Mouse (Mus musculus): ENCODE results near the gene Gstm4. TPM values are rescaled to one million over a fixed set of nuclear protein-coding genes. Genes with fewer than 3 reads are reported as not detected.
"Not testable (repeated sequence)": the region's sequence is repeated elsewhere in the genome, so short reads cannot be mapped to it uniquely, and the experiment has no call there.

The Gstm4 gene
- total RNA-seq, 2 experiments from 2014 or later: 10.9 to 12.1 TPM

DNA sequence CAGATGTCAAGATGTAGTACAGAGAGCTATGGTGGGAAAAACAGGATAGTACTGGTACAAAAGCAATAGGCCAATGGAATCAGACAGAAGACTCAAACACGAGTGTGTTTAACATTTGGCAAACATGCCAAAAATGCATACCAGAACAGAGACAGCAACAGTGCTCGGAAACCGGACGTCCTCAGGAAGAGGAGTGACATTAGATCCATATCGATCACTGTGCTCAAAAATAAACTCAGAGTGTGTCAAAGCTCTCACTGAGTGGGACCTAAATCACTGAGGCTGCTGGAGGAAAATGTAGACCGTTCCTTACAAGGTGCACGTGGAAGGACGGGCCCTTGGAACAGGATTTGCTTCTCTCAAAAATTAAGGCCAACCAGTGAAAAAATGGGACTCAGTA is 42.7 kb downstream of the Gstm4 start:
- Histone ChIP-seq H3K4me3 (no peak overlapping the region), H3K27ac (peak overlapping the region; percentile 61)
- no peak for DNase-seq
- intact Hi-C loops (cut with DNase I): no loop called here
- TF ChIP-seq CTCF (IDR thresholded peaks at IDR 0.05): no peak

DNA sequence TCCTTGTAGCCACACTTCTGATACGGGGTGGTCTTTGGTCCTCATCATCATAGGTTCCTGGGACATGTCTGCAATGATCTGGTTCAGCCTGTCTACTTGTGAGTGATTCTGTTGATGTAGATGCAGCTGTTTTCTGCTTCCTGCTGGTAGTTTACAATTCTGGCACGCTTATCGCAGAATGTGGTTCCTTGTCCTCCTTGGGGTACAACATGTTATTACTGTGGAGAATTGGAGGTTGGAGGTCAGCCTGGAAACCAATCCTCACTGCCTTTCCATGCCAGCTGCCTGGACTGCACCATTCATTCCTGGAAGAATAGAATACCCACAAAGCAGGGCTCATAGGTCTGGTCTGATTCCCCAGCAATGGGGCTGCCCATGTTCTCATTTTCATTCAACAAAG is 45.2 kb downstream of the Gstm4 start:
- no peak overlapping the region for H3K4me3 ChIP-seq
- intact Hi-C loops (cut with DNase I): no loop called here
- TF ChIP-seq CTCF (IDR thresholded peaks at IDR 0.05): no peak
- no peak overlapping the region for H3K27ac ChIP-seq
- DNase-seq: no peak

DNA sequence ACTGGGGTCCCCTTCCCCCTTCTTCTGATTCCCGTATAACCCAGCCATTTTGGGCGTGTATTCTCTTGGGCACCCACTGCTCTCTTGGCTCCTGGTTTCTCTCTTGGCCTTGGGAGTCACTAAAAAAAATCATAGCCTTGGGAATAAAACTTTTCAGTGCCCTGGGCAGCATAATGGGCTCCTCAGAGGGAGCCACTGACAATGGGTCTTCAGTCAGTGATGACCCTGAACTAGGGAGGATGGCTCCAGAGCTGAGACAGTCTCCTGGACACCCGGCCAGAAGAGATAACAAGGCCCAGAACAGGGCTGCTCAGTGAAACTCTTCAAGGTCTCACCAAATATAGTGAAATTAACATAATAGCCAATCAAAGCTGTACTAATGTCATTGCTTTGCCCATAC is 46.1 kb downstream of the Gstm4 start:
- intact Hi-C loops (cut with DNase I): no loop called here
- no peak for TF ChIP-seq CTCF (IDR thresholded peaks at IDR 0.05)
- Histone ChIP-seq H3K4me3 (no peak overlapping the region), H3K27ac (no peak overlapping the region)
- no peak for DNase-seq

DNA sequence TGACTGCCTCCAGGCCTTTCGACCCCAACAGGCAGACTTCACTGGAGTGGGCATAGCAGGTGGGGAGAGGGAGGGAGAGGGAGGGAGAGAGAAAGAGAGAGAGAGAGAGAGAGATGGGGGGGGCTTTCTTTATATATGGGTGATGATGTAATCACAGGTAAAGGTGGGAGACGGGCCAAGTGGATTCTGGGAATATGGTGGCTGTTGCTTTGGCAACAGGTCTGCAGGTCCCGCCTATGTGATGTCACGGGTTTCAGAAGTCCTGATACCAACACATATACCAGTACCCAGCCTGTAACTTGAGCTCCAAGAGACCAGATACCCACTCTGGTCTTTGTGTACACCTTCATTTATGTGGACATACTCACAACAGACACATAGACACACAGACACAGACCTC is 48.1 kb downstream of the Gstm4 start:
- no peak overlapping the region for H3K27ac ChIP-seq
- no peak for TF ChIP-seq CTCF (IDR thresholded peaks at IDR 0.05)
- DNase-seq: no peak
- intact Hi-C loops (cut with DNase I): no loop called here
- H3K4me3 ChIP-seq: no peak overlapping the region

DNA sequence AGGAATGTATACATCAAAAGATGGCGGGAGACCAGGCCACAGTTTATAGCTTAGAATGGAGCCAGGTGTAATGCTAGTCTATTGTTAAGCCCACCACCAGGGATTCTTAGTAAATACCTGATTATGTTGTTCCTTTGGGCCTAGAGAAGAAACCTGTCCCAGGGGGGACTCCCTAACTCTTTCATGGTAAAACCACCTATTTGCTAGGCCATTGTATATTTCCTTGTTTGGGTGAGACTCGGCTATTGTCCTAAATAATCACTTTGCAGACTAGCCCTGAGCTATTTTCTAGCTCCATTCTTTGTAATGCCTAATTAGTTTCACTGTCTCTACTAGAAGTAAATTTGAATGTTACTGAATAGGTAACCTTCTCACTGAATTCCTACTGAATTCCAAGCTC is 48.7 kb downstream of the Gstm4 start:
- H3K27ac ChIP-seq; intact Hi-C loops (cut with DNase I); H3K4me3 ChIP-seq; DNase-seq: not testable (repeated sequence)

Other genes with a start within 250 kb of the Gstm4 start
- gene Eps8l3, start 167.7 kb downstream of the Gstm4 start, total RNA-seq (2021): not detected
- 10 to 100 TPM; 74.7 to 87.2 TPM for gene Gstm5, start 149.1 kb downstream of the Gstm4 start, total RNA-seq (2021)
- gene Gstm7, start 113.1 kb downstream of the Gstm4 start, total RNA-seq (2021): 10 to 100 TPM in 1 of 2 experiments, 1 to 10 TPM in 1; 9.5 to 25.7 TPM
- gene Gstm6, start 101.1 kb downstream of the Gstm4 start, total RNA-seq (2021): under 1 TPM in 1 of 2 experiments, not detected in 1; 0.36 TPM
- not detected for gene Gstm3, start 75.6 kb downstream of the Gstm4 start, total RNA-seq (2021)
- 100 to 1,000 TPM in 1 of 2 experiments, 10 to 100 TPM in 1; 63.0 to 111 TPM for gene Gstm2, start 58.4 kb downstream of the Gstm4 start, total RNA-seq (2021)
- 100 to 1,000 TPM; 208 to 217 TPM for gene Gstm1, start 26.9 kb downstream of the Gstm4 start, total RNA-seq (2021)
- gene Ampd2, start 41.8 kb upstream of the Gstm4 start, total RNA-seq (2021): 1 to 10 TPM; 3.8 to 5.6 TPM
- under 1 TPM; 0.26 to 0.36 TPM for gene Gnat2, start 47.9 kb upstream of the Gstm4 start, total RNA-seq (2021)
- 10 to 100 TPM; 12.0 to 13.8 TPM for gene Gnai3, start 101.3 kb upstream of the Gstm4 start, total RNA-seq (2021)
- not detected for gene Gpr61, start 110.0 kb upstream of the Gstm4 start, total RNA-seq (2021)
- 10 to 100 TPM; 21.6 to 28.3 TPM for gene Amigo1, start 141.4 kb upstream of the Gstm4 start, total RNA-seq (2021)
- gene Cyb561d1, start 156.3 kb upstream of the Gstm4 start, total RNA-seq (2021): 1 to 10 TPM; 2.8 to 3.8 TPM
- gene Atxn7l2, start 166.0 kb upstream of the Gstm4 start, total RNA-seq (2021): 1 to 10 TPM; 6.4 to 8.6 TPM
- gene Sypl2, start 181.8 kb upstream of the Gstm4 start, total RNA-seq (2021): 100 to 1,000 TPM; 321 to 322 TPM
- 10 to 100 TPM; 51.8 to 55.7 TPM for gene Psma5, start 212.0 kb upstream of the Gstm4 start, total RNA-seq (2021)
- gene Sort1, start 239.2 kb upstream of the Gstm4 start, total RNA-seq (2021): 10 to 100 TPM; 28.4 to 56.4 TPM

All from gastrocnemius, adult 2 months (tissue).